ENCODE assay signal across 14 mouse cellular contexts in genomic region chr19:3840214-3840651, GRCm38 (mm10). TPM values are rescaled to one million over a fixed set of nuclear protein-coding genes. Genes with fewer than 3 reads are reported as not detected.
DNase-seq lines count a peak whose midpoint lies in the region; ATAC-seq lines count a peak whose summit lies in the region.
"Had no signal": no experiment of that assay in that cellular context is flagged by ENCODE, and none has a peak within 500 bp of the region (broad histone marks: within the 10 kb centered on the region; RNA-seq: fewer than 3 reads in every experiment).

No protein-coding gene starts in this region.

- H3K27ac ChIP-seq in midbrain, embryonic 11.5 days (ENCODE audit: low read depth, low read length): no peak overlapping the region
- H3K27ac ChIP-seq in midbrain, embryonic 14.5 days (replicated peaks; ENCODE audit: low read depth, low read length): no peak overlapping the region
- peak overlapping the region; percentile 18; the same call in 1 of the 2 replicates for H3K27ac ChIP-seq in embryonic facial prominence, embryonic 15.5 days (replicated peaks)
- H3K27ac ChIP-seq in stomach, embryonic 14.5 days (ENCODE audit: low read length): peak overlapping the region; percentile 2; the same call in 1 of the 2 replicates
- H3K27ac ChIP-seq: hindbrain, embryonic 15.5 days; liver, embryonic 14.5 days; midbrain, embryonic 12.5 days; neural tube, embryonic 13.5 days had no signal

- no peaks in the 10 kb centered on the region for H3K27me3 ChIP-seq in midbrain, embryonic 11.5 days (ENCODE audit: control insufficient read depth, insufficient read depth, low read length)
- no peaks in the 10 kb centered on the region for H3K27me3 ChIP-seq in midbrain, embryonic 14.5 days (ENCODE audit: control insufficient read depth, insufficient read depth, low read length)
- no peaks in the 10 kb centered on the region for H3K27me3 ChIP-seq in embryonic facial prominence, embryonic 15.5 days
- no peaks in the 10 kb centered on the region for H3K27me3 ChIP-seq in stomach, embryonic 14.5 days (ENCODE audit: control insufficient read depth, insufficient read depth, low read length)
- H3K27me3 ChIP-seq: hindbrain, embryonic 15.5 days; midbrain, embryonic 12.5 days; neural tube, embryonic 13.5 days had no signal

- no peak for ATAC-seq in midbrain, embryonic 11.5 days (ENCODE audit: low FRiP score)
- no peak for ATAC-seq in midbrain, embryonic 14.5 days (ENCODE audit: low FRiP score, low TSS enrichment)
- ATAC-seq in embryonic facial prominence, embryonic 15.5 days (ENCODE audit: insufficient number of reproducible peaks, low FRiP score, low TSS enrichment, low read depth): no peak
- ATAC-seq in stomach, embryonic 14.5 days (ENCODE audit: insufficient number of reproducible peaks, insufficient read depth, low FRiP score, low read depth): no peak
- ATAC-seq in erythroid progenitor cell, adult 5-6 weeks (replicated peaks; ENCODE audit: low FRiP score, poor library complexity, severe bottlenecking): no peak

- H3K4me2 ChIP-seq in midbrain, embryonic 11.5 days: no peak overlapping the region
- no peak overlapping the region for H3K4me2 ChIP-seq in midbrain, embryonic 14.5 days (ENCODE audit: low read length)
- H3K4me2 ChIP-seq in embryonic facial prominence, embryonic 15.5 days (replicated peaks): no peak overlapping the region
- H3K4me2 ChIP-seq in stomach, embryonic 14.5 days (replicated peaks; ENCODE audit: low read depth, low read length): no peak overlapping the region
- H3K4me2 ChIP-seq: hindbrain, embryonic 15.5 days; midbrain, embryonic 12.5 days; neural tube, embryonic 13.5 days had no signal

- H3K36me3 ChIP-seq in midbrain, embryonic 11.5 days (ENCODE audit: control insufficient read depth, insufficient read depth, low read length): no peaks in the 10 kb centered on the region
- no peaks in the 10 kb centered on the region for H3K36me3 ChIP-seq in midbrain, embryonic 14.5 days (ENCODE audit: control insufficient read depth, insufficient read depth, low read length)
- H3K36me3 ChIP-seq in embryonic facial prominence, embryonic 15.5 days: no peaks in the 10 kb centered on the region
- H3K36me3 ChIP-seq in stomach, embryonic 14.5 days (ENCODE audit: control insufficient read depth, insufficient read depth, low read length): no peaks in the 10 kb centered on the region
- H3K36me3 ChIP-seq: hindbrain, embryonic 15.5 days; midbrain, embryonic 12.5 days; neural tube, embryonic 13.5 days had no signal

- WGBS in midbrain, embryonic 11.5 days: 60% methylated on average over 5 of the region's 5 CpGs
- 45% methylated on average over 5 of the region's 5 CpGs for WGBS in midbrain, embryonic 14.5 days
- WGBS in embryonic facial prominence, embryonic 15.5 days: 44% methylated on average over 5 of the region's 5 CpGs
- 42% methylated on average over 5 of the region's 5 CpGs for WGBS in stomach, embryonic 14.5 days

- peak; percentile 47 for DNase-seq in midbrain, embryonic 11.5 days (ENCODE audit: low spot score, missing footprints)
- no peak for DNase-seq in midbrain, embryonic 14.5 days
- no peak for DNase-seq in frontal cortex, postnatal 14 days (ENCODE audit: low spot score in 2 of 2)
- DNase-seq in retina, postnatal 1 day: no peak
- DNase-seq: cerebellum, postnatal 14 days; layer of hippocampus, adult 9-11 months; right cerebral cortex, adult 18-20 months had no signal

- H3K4me1 ChIP-seq in midbrain, embryonic 11.5 days (ENCODE audit: control insufficient read depth, insufficient read depth, low read length): no peaks in the 10 kb centered on the region
- no peaks in the 10 kb centered on the region for H3K4me1 ChIP-seq in midbrain, embryonic 14.5 days (ENCODE audit: control insufficient read depth, insufficient read depth, low read length)
- no peaks in the 10 kb centered on the region for H3K4me1 ChIP-seq in embryonic facial prominence, embryonic 15.5 days
- peaks cover 4% of the 10 kb centered on the region; the same call in 1 of the 2 replicates for H3K4me1 ChIP-seq in stomach, embryonic 14.5 days (ENCODE audit: control insufficient read depth, insufficient read depth, low read length)
- H3K4me1 ChIP-seq: hindbrain, embryonic 15.5 days; midbrain, embryonic 12.5 days; neural tube, embryonic 13.5 days had no signal

- H3K9me3 ChIP-seq in midbrain, embryonic 11.5 days (ENCODE audit: control insufficient read depth, low read length): no peaks in the 10 kb centered on the region
- H3K9me3 ChIP-seq in midbrain, embryonic 14.5 days (ENCODE audit: control insufficient read depth, low read length): no peaks in the 10 kb centered on the region
- H3K9me3 ChIP-seq in embryonic facial prominence, embryonic 15.5 days (replicated peaks): no peaks in the 10 kb centered on the region
- no peaks in the 10 kb centered on the region for H3K9me3 ChIP-seq in stomach, embryonic 14.5 days (ENCODE audit: control insufficient read depth, low read depth, low read length)
- H3K9me3 ChIP-seq: hindbrain, embryonic 15.5 days; midbrain, embryonic 12.5 days; neural tube, embryonic 13.5 days had no signal

- H3K4me3 ChIP-seq in midbrain, embryonic 11.5 days (ENCODE audit: low read depth, low read length): no peak overlapping the region
- no peak overlapping the region for H3K4me3 ChIP-seq in midbrain, embryonic 14.5 days (replicated peaks; ENCODE audit: low read depth, low read length)
- H3K4me3 ChIP-seq in embryonic facial prominence, embryonic 15.5 days (replicated peaks): no peak overlapping the region
- H3K4me3 ChIP-seq in stomach, embryonic 14.5 days (ENCODE audit: low read depth, low read length): no peak overlapping the region
- H3K4me3 ChIP-seq: hindbrain, embryonic 15.5 days; midbrain, embryonic 12.5 days; neural tube, embryonic 13.5 days had no signal

- no peak overlapping the region for H3K9ac ChIP-seq in midbrain, embryonic 11.5 days (ENCODE audit: low read length)
- H3K9ac ChIP-seq in midbrain, embryonic 14.5 days (replicated peaks; ENCODE audit: low read length): no peak overlapping the region
- H3K9ac ChIP-seq in embryonic facial prominence, embryonic 15.5 days: no peak overlapping the region
- no peak overlapping the region for H3K9ac ChIP-seq in stomach, embryonic 14.5 days (replicated peaks; ENCODE audit: low read depth, low read length)
- H3K9ac ChIP-seq: hindbrain, embryonic 15.5 days; liver, embryonic 14.5 days; midbrain, embryonic 12.5 days; neural tube, embryonic 13.5 days had no signal

RNA-seq across cellular contexts. Expression of gene Chka, which starts 11.3 kb away (rescaled TPM):
- 50.5 and 53.0 TPM in 2 replicates for polyA plus RNA-seq in midbrain, embryonic 11.5 days (2014; fragmentation: Nextera tagmentation; extraction: Ambion mirVana)
- polyA plus RNA-seq in midbrain, embryonic 14.5 days (2014; fragmentation: Nextera tagmentation; extraction: Ambion mirVana): 50.2 and 51.8 TPM in 2 replicates
- 38.2 and 44.3 TPM in 2 replicates for polyA plus RNA-seq in embryonic facial prominence, embryonic 15.5 days (2015; fragmentation: Nextera tagmentation; extraction: Ambion mirVana)
- 59.8 and 60.8 TPM in 2 replicates for polyA plus RNA-seq in stomach, embryonic 14.5 days (2014; fragmentation: Nextera tagmentation; extraction: Ambion mirVana)
- total RNA-seq in erythroid progenitor cell, adult 5-6 weeks (2015; ENCODE audit: low replicate concordance): 10.1 and 13.4 TPM in 2 replicates
- total RNA-seq in erythroid progenitor cell, adult 5-6 weeks (2017; ENCODE audit: low replicate concordance): 10.8 and 11.8 TPM in 2 replicates

Comparison
In these comparisons a context has a peak if more than half of its experiments do, and no peak if none do; other contexts are left out.
1. H3K27ac ChIP-seq: peak in embryonic facial prominence, embryonic 15.5 days (single experiment) and stomach, embryonic 14.5 days (single experiment); none in midbrain, embryonic 11.5 days (single experiment) and midbrain, embryonic 14.5 days (single experiment).